Mouse (Mus musculus) kidney, embryonic 16.5 days (tissue): ENCODE data around the gene Traf3. TPM values are rescaled to one million over a fixed set of nuclear protein-coding genes. Genes with fewer than 3 reads are reported as not detected.

Source experiments
- ATAC-seq: fragments of 200-750 bp; cut with Nextera tagmentation; 2 replicates; pipeline ENCODE4 v1.8.0; 2017; ENCODE audit warnings: moderate TSS enrichment; ENCODE audit not compliant: low FRiP score, low TSS enrichment
- H3K27ac ChIP-seq: fragments of 300-500 bp; sonication (generic); 2 replicates; pipeline ENCODE4 v1.5.1; 2014; ENCODE audit warnings: low read length
- H3K27me3 ChIP-seq: fragments of 300-500 bp; sonication (generic); 2 replicates; pipeline ENCODE4 v1.6.1; 2014; ENCODE audit warnings: low read length, control low read depth, mixed read lengths; ENCODE audit not compliant: insufficient read depth
- H3K36me3 ChIP-seq: fragments of 300-500 bp; sonication (generic); 2 replicates; pipeline ENCODE4 v1.6.1; 2014; ENCODE audit warnings: low read length, control low read depth, mixed read lengths; ENCODE audit not compliant: insufficient read depth
- H3K4me1 ChIP-seq: fragments of 300-500 bp; sonication (generic); 2 replicates; pipeline ENCODE4 v1.6.1; 2014; ENCODE audit warnings: low read length, control low read depth, mixed read lengths; ENCODE audit not compliant: insufficient read depth
- H3K4me2 ChIP-seq: fragments of 300-500 bp; sonication (generic); replicated peaks from 2 replicates; pipeline ENCODE4 v1.6.1; 2014; ENCODE audit warnings: low read depth, low read length
- H3K4me3 ChIP-seq: fragments of 300-500 bp; sonication (generic); 2 replicates; pipeline ENCODE4 v1.5.1; 2014; ENCODE audit warnings: mild to moderate bottlenecking, low read length
- H3K9ac ChIP-seq: fragments of 300-500 bp; sonication (generic); replicated peaks from 2 replicates; pipeline ENCODE4 v1.6.1; 2014; ENCODE audit warnings: low read length
- H3K9me3 ChIP-seq: fragments of 300-500 bp; sonication (generic); 2 replicates; pipeline ENCODE4 v1.6.1; 2016; ENCODE audit warnings: low read length, control low read depth
- WGBS: fragments of 180-500 bp; shearing (Covaris S2); extraction: QIAGEN DNeasy Blood & Tissue Kit; methylation state at CpG from one replicate; pipeline ENCODE4 v1.1.7; 2014; 5-methylcytosine and 5-hydroxymethylcytosine counted together
- polyA plus RNA-seq: library from polyadenylated mRNA; unstranded; fragments of >200 nt; fragmentation: Nextera tagmentation; extraction: Ambion mirVana; gene quantifications from 2 replicates; pipeline ENCODE4 v1.2.1, GENCODE M21; 2015

The Traf3 gene
- polyA plus RNA-seq, 1 experiment from 2014 or later = 8.9 TPM

- Histone ChIP-seq H3K27me3 (peaks cover 69% of the 10 kb centered on the region), H3K27ac (no peak overlapping the region), H3K9ac (peak overlapping the region; percentile 52), H3K4me3 (peak overlapping the region; percentile 48), H3K4me1 (peaks cover 34% of the 10 kb centered on the region), H3K4me2 (peak overlapping the region; percentile 77), H3K36me3 (no peaks in the 10 kb centered on the region), H3K9me3 (0 out of 2 replicates have a peak, but pooled peaks cover 6% of the 10 kb centered on the region)
- 2% methylated on average over 55 of the region's 58 CpGs for WGBS
- peak; percentile 21 for ATAC-seq
These were observed 109.1 kb downstream of the Traf3 start for GRCm38 (mm10) chr12:111275150-111275841.

DNA sequence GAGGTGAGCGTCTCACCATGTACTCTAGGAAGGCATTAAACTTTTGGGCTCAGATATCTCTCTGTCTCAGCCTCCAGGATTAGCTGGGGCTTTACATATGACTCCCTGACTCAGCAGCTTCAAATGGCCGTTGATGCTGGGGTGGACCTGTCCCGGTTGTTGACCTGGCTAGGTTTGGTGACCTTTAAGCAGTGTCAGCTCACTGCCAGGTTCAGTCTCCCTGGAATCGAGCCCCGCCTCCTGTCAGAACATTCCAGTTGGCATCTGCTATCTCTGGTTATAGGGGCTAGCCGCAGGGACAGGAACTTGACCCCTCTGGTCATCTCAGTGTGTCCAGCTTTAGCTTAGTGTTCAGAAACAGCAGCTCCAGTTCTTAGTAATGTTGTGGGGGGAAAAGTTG, 110.2 kb downstream of the Traf3 start:
- no peak overlapping the region for H3K4me3 ChIP-seq
- WGBS = 38% methylated on average over 6 of the region's 6 CpGs
- H3K36me3 ChIP-seq = no peaks in the 10 kb centered on the region
- H3K4me2 ChIP-seq = no peak overlapping the region
- no peak overlapping the region for H3K27ac ChIP-seq
- H3K27me3 ChIP-seq = peaks cover 58% of the 10 kb centered on the region
- no peak for ATAC-seq
- peaks cover 28% of the 10 kb centered on the region for H3K4me1 ChIP-seq
- 0 out of 2 replicates have a peak, but pooled peaks cover 6% of the 10 kb centered on the region for H3K9me3 ChIP-seq
- H3K9ac ChIP-seq = no peak overlapping the region

- H3K4me2 ChIP-seq = no peak overlapping the region
- H3K27ac ChIP-seq = no peak overlapping the region
- peaks cover 15% of the 10 kb centered on the region for H3K4me1 ChIP-seq
- 77% methylated on average over 4 of the region's 4 CpGs for WGBS
- 0 out of 2 replicates have a peak, but pooled peaks cover 6% of the 10 kb centered on the region for H3K9me3 ChIP-seq
- no peak for ATAC-seq
- H3K27me3 ChIP-seq = no peaks in the 10 kb centered on the region
- no peaks in the 10 kb centered on the region for H3K36me3 ChIP-seq
- H3K4me3 ChIP-seq = no peak overlapping the region
- H3K9ac ChIP-seq = no peak overlapping the region
These were observed 117.4 kb downstream of the Traf3 start for GRCm38 (mm10) chr12:111283573-111283972.

GRCm38 (mm10) chr12:111284532-111284931, 118.4 kb downstream of the Traf3 start:
- no peaks in the 10 kb centered on the region for H3K27me3 ChIP-seq
- H3K27ac ChIP-seq = no peak overlapping the region
- H3K4me1 ChIP-seq = peaks cover 15% of the 10 kb centered on the region
- 25% methylated on average over 10 of the region's 10 CpGs for WGBS
- peak overlapping the region; percentile 22 for H3K4me3 ChIP-seq
- no peaks in the 10 kb centered on the region for H3K9me3 ChIP-seq
- H3K9ac ChIP-seq = peak overlapping the region; percentile 44; the same call in 1 of the 2 replicates
- peak overlapping the region; percentile 38 for H3K4me2 ChIP-seq
- ATAC-seq = peak; percentile 67
- H3K36me3 ChIP-seq = no peaks in the 10 kb centered on the region

DNA sequence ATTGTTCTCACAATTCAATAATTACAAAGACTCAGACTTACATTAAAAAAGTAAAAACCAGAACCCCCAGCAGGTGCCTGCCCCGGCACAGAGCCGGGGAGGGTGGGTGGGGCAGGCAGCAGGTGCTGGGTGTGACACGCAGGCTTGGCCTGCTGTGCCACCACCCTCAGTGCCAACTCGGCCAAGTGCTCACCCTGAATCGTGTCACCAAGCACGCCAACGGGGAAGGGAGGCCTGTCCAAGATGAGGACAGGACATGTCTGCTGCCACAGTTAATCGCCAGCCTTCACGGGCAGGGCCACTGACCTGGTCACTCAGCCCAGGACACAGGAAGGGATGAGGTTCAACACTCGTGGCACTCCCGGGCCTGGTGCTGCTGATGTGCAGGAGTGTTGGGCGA, 126.9 kb downstream of the Traf3 start:
- H3K9me3 ChIP-seq = no peaks in the 10 kb centered on the region
- 96% methylated on average over 12 of the region's 12 CpGs for WGBS
- H3K4me3 ChIP-seq = no peak overlapping the region
- H3K27me3 ChIP-seq = no peaks in the 10 kb centered on the region
- no peak for ATAC-seq
- no peak overlapping the region for H3K9ac ChIP-seq
- H3K36me3 ChIP-seq = peaks cover 70% of the 10 kb centered on the region
- H3K27ac ChIP-seq = no peak overlapping the region
- no peaks in the 10 kb centered on the region for H3K4me1 ChIP-seq
- H3K4me2 ChIP-seq = no peak overlapping the region

GRCm38 (mm10) chr12:111301322-111302017, 135.3 kb downstream of the Traf3 start:
- no peak for ATAC-seq
- Histone ChIP-seq H3K27ac (no peak overlapping the region), H3K36me3 (peaks cover 94% of the 10 kb centered on the region), H3K9ac (no peak overlapping the region), H3K4me1 (no peaks in the 10 kb centered on the region), H3K27me3 (no peaks in the 10 kb centered on the region), H3K9me3 (no peaks in the 10 kb centered on the region), H3K4me2 (no peak overlapping the region), H3K4me3 (no peak overlapping the region)
- 94% methylated on average over 27 of the region's 27 CpGs for WGBS

DNA sequence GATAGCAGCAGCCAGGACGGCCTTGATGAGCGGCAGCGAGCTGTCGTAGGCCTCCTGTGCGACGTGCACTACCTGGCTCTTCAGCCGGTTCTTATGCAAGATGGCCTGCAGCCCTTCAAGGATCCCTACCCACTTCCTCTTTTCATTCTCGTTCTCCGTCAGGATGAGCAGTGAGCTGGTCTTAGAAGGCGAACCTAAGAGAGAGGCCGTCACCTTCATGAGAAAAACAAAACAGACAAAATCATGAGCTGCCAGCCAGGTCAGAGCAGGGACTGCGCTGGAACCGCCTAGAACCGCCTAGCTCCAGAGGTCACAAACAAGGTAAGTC, 135.8 kb downstream of the Traf3 start:
- WGBS = 91% methylated on average over 14 of the region's 14 CpGs
- ATAC-seq = no peak
- H3K9ac ChIP-seq = no peak overlapping the region
- no peak overlapping the region for H3K4me3 ChIP-seq
- no peaks in the 10 kb centered on the region for H3K27me3 ChIP-seq
- H3K9me3 ChIP-seq = no peaks in the 10 kb centered on the region
- H3K4me2 ChIP-seq = no peak overlapping the region
- H3K27ac ChIP-seq = no peak overlapping the region
- peaks cover 93% of the 10 kb centered on the region for H3K36me3 ChIP-seq
- H3K4me1 ChIP-seq = no peaks in the 10 kb centered on the region

DNA sequence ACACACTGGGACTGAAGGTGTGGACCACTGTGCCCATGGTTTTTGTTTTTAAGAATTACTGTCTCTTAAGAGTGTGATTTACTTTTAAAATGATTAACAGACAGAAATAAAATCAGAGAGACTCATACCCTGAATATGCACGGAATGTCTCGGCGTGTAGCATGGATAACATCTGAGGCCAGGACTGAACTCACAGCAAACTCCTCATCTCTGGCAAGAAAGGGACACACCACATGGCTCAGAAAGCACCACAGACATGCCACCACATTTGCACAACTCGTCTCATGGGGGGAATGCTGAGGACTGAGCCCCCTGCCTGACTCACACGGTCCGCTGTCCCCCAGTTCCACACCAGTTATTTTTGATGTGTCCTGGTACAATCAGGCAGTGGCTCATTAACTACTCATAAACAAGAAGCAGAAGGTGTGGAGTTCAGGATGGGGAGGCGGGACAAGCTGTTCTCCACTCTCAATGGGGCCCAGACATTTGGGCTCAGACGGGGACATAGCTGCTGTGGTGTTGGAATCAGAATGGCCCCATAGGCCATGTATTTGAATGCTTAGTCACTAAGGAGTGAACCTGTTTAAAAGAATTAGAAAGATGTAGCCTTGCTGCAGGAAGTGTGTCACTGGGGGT, 137.7 kb downstream of the Traf3 start:
- H3K4me3 ChIP-seq = no peak overlapping the region
- no peaks in the 10 kb centered on the region for H3K27me3 ChIP-seq
- H3K4me1 ChIP-seq = no peaks in the 10 kb centered on the region
- WGBS = 72% methylated on average over 8 of the region's 8 CpGs
- H3K4me2 ChIP-seq = no peak overlapping the region
- H3K9ac ChIP-seq = no peak overlapping the region
- no peak for ATAC-seq
- no peak overlapping the region for H3K27ac ChIP-seq
- H3K9me3 ChIP-seq = no peaks in the 10 kb centered on the region
- H3K36me3 ChIP-seq = peaks cover 86% of the 10 kb centered on the region

GRCm38 (mm10) chr12:111306821-111307220, 140.7 kb downstream of the Traf3 start:
- no peak overlapping the region for H3K9ac ChIP-seq
- peaks cover 87% of the 10 kb centered on the region for H3K36me3 ChIP-seq
- H3K4me2 ChIP-seq = no peak overlapping the region
- no peak for ATAC-seq
- H3K9me3 ChIP-seq = no peaks in the 10 kb centered on the region
- no peak overlapping the region for H3K27ac ChIP-seq
- H3K4me1 ChIP-seq = no peaks in the 10 kb centered on the region
- 80% methylated on average over 8 of the region's 8 CpGs for WGBS
- H3K4me3 ChIP-seq = no peak overlapping the region
- no peaks in the 10 kb centered on the region for H3K27me3 ChIP-seq

DNA sequence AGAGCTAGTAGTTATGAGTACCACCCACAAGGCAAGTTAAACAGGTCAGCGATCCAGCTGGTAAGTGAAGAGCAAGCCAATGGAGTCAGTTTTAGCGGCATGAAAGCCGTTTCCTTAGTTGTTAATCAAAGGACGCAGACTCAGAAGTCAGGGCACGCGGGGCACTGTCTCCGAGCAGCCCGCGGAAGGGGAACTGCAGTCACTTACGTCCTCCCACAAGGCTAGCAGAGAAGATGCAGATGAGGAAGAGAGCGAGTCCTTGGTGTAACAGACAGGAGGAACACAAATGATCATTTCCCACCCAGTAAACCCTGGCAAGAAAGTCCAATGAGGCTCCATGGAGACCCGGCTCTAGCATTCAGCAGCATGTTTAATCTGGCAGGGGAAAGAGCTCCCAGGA, 143.1 kb downstream of the Traf3 start:
- H3K4me1 ChIP-seq = no peaks in the 10 kb centered on the region
- H3K27ac ChIP-seq = no peak overlapping the region
- WGBS = 67% methylated on average over 12 of the region's 12 CpGs
- peaks cover 87% of the 10 kb centered on the region for H3K36me3 ChIP-seq
- no peak overlapping the region for H3K4me3 ChIP-seq
- H3K9ac ChIP-seq = no peak overlapping the region
- no peaks in the 10 kb centered on the region for H3K9me3 ChIP-seq
- H3K27me3 ChIP-seq = no peaks in the 10 kb centered on the region
- no peak for ATAC-seq
- no peak overlapping the region for H3K4me2 ChIP-seq
